Mouse (Mus musculus): ENCODE data around the gene Serf2. TPM values are rescaled to one million over a fixed set of nuclear protein-coding genes. Genes with fewer than 3 reads are reported as not detected.
"Not testable (repeated sequence)": the region's sequence is repeated elsewhere in the genome, so short reads cannot be mapped to it uniquely, and the experiment has no call there.

The Serf2 gene
- total RNA-seq, 2 experiments from 2014 or later, result 376 to 394 TPM

GRCm38 (mm10) chr2:121483576-121483975 lies 34.6 kb downstream of the Serf2 start:
- intact Hi-C loops (cut with DNase I), result no loop called here
- DNase-seq, result no peak

GRCm38 (mm10) chr2:121484403-121484802 lies 35.4 kb downstream of the Serf2 start:
- DNase-seq; intact Hi-C loops (cut with DNase I): not testable (repeated sequence)

GRCm38 (mm10) chr2:121501550-121501949 lies 52.6 kb downstream of the Serf2 start:
- DNase-seq; intact Hi-C loops (cut with DNase I): not testable (repeated sequence)

- intact Hi-C loops (cut with DNase I), result loop anchor here (5.0 kb wide), 1 partner anchor 34 kb away; the partner anchor contains the start of gene Mfap1b
- peak; percentile 77 to 82 for DNase-seq
Measured at GRCm38 (mm10) chr2:121505942-121506882, 57.2 kb downstream of the Serf2 start, which contains the start of the genes Mfap1a and Wdr76. TSS of gene Mfap1a (minus strand) at chr2:121506665. TSS of gene Wdr76 (plus strand) at chr2:121506723.

- no peak for DNase-seq
- intact Hi-C loops (cut with DNase I), result loop anchor here (5.0 kb wide), 1 partner anchor 35 kb away; the partner anchor contains the start of gene Mfap1b
Measured at GRCm38 (mm10) chr2:121507173-121507950, 58.4 kb downstream of the Serf2 start.

Small RNAs within 50 kb of the gene (microRNA-seq; reads per million reads assigned to microRNA genes)
- gene Gm22953 (ENCODE audit: borderline number of aligned reads in 2 of 2), result 0 reads per million in 2 experiments

Other genes with a start within 250 kb of the Serf2 start
- gene Trp53bp1, start 177.8 kb upstream of the Serf2 start, total RNA-seq (2021), result 10 to 100 TPM; 32.8 to 34.7 TPM
- gene Map1a, start 159.6 kb upstream of the Serf2 start, total RNA-seq (2021), result 1 to 10 TPM; 3.9 to 4.4 TPM
- gene Ppip5k1, start 93.8 kb upstream of the Serf2 start, total RNA-seq (2021), result 10 to 100 TPM; 62.6 to 68.2 TPM
- gene Ckmt1, start 91.5 kb upstream of the Serf2 start, total RNA-seq (2021), result 1 to 10 TPM; 1.5 to 1.9 TPM
- not detected for gene Strc, start 62.0 kb upstream of the Serf2 start, total RNA-seq (2021)
- 100 to 1,000 TPM; 121 to 152 TPM for gene Pdia3, start 35.4 kb upstream of the Serf2 start, total RNA-seq (2021)
- gene Catsper2, start 35.4 kb upstream of the Serf2 start, total RNA-seq (2021), result 1 to 10 TPM; 3.9 to 4.4 TPM
- gene Ell3, start 4.9 kb upstream of the Serf2 start, total RNA-seq (2021), result not detected
- 10 to 100 TPM; 23.5 to 23.6 TPM for gene Hypk, start 4.1 kb downstream of the Serf2 start, total RNA-seq (2021)
- not detected for gene Serinc4, start 7.6 kb downstream of the Serf2 start, total RNA-seq (2021)
- 10 to 100 TPM; 29.7 to 32.4 TPM for gene Mfap1b, start 24.9 kb downstream of the Serf2 start, total RNA-seq (2021)
- 10 to 100 TPM; 28.6 to 34.1 TPM for gene Mfap1a, start 57.5 kb downstream of the Serf2 start, total RNA-seq (2021)
- gene Wdr76, start 57.5 kb downstream of the Serf2 start, total RNA-seq (2021), result 1 to 10 TPM; 2.4 to 2.6 TPM

Measured in heart, postnatal 36 days (tissue).